Mouse (Mus musculus) layer of hippocampus, adult 9-11 months (tissue): ENCODE data around the gene Gm49380.

Experiments used
- DNase-seq: peaks from one replicate; pipeline ENCODE4 v3.0.0; 2022

Gene Gm49380

GRCm38 (mm10) chr9:44074395-44075275 is 38.7 kb downstream of the Gm49380 start:
- peak; percentile 45 for DNase-seq

DNA sequence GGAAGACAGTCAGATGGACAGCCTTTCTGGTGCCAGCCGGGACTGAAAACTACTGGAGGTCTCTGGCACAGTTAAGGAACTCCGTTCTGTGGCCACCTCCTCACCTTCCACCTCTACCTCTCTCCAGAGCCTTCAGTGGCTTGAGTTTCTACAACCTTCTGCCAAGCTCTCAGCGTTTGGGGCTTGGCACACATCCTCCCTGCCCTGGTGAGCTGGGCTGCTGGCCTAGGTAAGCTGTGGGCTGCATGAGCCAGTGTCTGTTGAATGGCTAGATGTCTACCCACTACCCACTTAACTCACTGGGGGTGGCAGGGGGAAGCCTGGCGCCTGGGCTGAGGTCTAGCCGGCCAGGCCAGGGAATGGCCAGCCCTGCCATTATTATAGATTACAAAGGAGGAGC is 40.2 kb downstream of the Gm49380 start:
- no peak for DNase-seq

DNA sequence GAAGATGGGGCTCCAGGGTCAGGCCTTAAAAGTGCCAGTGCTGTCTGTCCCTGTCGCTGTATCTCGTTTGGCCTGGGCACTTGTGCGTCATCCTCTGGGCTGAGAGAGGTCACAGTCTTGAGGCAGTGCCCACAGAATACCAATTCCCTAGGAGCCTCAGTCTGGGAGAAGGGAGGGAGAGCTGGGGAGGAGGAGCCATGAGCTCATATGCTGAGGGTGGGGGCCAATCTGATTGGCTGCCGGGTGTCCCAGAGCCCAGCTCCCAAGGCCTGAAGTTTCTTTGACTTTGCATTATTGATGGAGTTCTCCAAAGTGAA is 40.7 kb downstream of the Gm49380 start:
- DNase-seq = peak; percentile 70

DNA sequence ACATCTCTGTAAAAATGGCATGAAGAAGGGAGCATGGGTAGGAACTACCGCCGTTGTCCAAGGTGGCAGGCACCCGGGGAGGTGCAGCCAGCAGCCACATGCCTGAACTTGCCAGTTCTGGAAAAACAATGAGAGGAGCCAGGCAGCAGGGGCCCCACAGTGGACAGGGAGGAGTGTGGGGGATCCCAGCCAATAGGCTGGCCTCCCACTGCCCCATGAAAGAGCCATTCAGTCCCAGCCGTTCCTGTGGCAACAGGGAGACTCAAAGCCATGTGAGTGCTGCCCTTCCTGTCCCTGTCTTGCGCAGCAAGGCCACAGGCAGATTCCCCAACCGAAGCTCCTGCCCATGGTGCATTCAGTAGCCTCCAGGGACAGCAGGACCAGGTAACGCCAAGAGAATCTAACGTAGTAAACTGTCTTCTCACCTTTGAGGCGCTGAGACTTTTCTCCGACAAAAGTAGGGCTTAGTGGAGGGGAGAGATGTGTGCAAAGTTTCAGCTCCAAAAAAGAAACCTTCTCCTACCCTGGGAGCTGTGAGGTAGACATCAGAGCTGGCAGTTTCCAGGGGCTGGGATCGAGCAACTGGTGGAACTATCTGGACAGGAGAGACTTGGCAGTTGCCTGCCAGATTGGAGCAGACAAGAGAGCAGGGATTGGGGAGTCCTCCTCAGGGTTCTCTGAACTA is 41.2 kb downstream of the Gm49380 start:
- DNase-seq = peak; percentile 87

- no peak for DNase-seq
Observed at GRCm38 (mm10) chr9:44070844-44071231, 42.5 kb downstream of the Gm49380 start.

GRCm38 (mm10) chr9:44070113-44070843 is 43.0 kb downstream of the Gm49380 start:
- DNase-seq = no peak

DNA sequence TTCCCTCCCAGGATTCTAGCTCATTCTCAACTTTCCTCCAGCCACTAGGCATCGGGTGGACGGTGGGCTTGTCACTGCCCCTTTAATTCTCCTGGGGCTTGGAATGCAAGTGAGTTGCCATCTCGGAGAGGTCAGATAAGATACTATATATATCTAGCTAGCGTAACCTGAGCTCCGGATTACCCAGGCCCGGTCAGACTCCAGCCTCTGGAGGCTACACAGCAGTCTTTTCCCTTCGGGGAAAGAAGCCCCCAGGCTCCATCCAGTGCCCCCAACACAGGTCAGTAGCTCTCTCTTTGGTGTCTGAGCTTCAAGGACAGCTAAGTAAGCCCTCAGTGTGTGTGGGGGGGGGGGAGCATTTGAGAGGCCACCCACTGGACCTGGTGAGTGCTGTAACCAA is 44.0 kb downstream of the Gm49380 start:
- DNase-seq = no peak

DNA sequence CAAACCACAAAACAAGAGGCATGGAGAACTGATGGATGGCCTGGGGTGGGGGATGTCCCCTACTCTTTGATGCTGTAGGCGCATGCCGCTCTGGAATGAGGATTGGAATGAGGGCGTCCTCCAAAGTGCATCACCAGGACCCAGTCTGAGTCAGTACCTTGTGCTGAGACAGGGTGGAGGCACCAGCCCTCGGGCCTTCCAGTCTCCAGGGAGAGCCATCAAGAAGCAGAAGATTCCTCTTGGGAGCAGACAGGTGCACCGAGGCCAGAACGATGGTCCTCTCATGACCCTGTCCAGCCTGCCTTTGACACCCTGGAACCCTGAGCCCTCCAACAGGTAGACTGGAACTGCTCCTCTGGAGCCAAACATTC is 45.4 kb downstream of the Gm49380 start:
- no peak for DNase-seq

DNA sequence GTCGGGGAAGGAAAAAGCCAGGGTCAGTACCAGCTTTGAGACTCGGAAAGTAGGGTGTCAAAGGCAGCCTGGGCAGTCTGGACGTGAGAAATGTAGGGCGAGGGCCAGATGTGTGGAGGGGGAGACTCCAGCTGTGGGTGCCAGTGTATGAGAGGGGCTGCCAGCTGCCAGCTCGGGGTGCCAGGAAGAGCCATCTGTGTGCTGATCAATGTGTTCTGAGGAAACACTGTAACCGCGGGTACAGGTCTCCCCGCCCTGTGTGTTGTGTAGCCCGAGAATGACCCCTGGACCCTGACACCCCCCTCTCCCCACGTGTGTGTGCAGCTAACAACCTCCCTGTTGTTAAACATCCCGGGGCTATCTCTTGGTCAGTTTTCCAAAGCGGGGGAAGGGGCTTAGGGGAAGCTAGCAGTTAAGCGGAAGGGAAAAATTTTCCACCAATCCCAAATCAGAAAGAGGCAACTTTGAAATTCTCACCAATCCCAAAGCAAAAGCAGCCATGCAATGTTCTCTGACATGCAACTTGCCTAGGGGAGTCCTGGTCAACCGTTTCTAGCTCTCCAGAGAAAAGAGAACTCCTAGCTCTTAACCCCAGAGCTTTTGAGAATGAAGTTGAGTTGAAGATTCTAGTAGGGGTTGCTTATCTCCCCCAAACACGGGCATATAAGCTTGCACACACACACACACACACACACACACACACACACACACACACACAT is 45.9 kb downstream of the Gm49380 start:
- DNase-seq = no peak

DNA sequence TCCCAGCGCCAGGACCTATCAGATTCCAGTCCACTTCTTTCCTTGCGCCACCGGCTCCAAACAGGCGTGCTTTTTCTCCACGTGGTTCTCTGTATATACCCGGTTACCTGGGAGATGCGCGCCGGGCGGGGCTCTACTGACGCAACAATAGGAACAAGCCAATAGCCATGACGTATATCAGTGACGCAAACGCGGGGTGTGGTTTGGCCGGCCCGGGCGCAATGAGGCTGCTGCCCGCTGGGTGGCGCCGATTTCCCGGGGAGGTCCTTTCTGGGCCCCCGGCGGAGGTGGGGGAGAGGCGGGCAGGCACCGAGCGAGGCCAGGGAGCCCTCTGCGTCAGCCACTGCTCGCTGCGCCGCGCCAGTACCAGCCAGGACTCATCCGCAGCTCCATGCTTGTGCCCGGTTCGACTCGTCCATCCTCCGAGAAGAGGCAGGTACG is 46.5 kb downstream of the Gm49380 start, which contains the start of gene Usp2:
TSS of gene Usp2 (plus strand) at position 237 of the 441 bp plus-strand sequence.
- DNase-seq = peak; percentile 100

DNA sequence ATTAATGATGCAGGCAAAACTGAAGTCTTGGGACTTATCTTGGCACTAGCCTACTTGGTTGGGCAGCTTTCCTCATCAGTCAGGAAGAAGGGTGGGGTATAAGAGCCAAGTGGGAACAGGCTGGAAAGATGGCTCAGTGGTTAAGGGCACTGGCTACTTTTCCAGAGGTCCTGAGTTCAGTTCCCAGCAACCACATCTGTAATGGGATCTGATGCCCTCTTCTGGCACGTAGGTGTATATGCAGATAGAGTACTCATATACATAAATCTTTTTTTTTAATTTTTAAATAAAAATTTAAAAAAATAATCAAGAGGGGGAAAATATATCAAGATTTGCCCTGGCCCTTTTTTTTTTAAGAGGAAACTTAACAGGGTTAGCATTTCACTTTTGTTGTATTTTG is 48.1 kb downstream of the Gm49380 start:
- no peak for DNase-seq

GRCm38 (mm10) chr9:44058606-44059005 is 54.7 kb downstream of the Gm49380 start:
- DNase-seq = no peak

DNA sequence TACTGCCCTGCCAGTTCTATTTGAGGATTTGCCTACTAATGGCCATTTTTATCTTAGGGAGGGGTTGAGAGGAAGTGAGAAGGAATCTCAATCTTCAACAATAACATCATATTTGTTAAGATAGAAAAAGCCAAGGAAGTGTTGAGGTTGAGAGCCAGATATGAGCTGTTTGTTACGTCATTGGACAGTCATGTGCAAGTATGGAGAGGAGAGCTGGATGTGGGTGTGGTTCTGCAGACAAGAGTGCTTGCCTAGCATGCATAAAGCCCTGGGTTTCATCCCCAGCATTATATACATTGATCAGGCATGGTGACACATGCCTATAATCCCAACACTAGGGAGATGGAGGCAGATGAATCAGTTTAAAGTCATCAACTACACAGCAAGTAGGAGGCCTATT is 59.4 kb downstream of the Gm49380 start:
- no peak for DNase-seq

- DNase-seq = no peak
Observed at GRCm38 (mm10) chr9:44052855-44053254, 60.4 kb downstream of the Gm49380 start.

- peak; percentile 98 for DNase-seq
Observed at GRCm38 (mm10) chr9:44049381-44050165, 63.7 kb downstream of the Gm49380 start.

GRCm38 (mm10) chr9:44048541-44049380 is 64.5 kb downstream of the Gm49380 start:
- peak; percentile 100 for DNase-seq

DNA sequence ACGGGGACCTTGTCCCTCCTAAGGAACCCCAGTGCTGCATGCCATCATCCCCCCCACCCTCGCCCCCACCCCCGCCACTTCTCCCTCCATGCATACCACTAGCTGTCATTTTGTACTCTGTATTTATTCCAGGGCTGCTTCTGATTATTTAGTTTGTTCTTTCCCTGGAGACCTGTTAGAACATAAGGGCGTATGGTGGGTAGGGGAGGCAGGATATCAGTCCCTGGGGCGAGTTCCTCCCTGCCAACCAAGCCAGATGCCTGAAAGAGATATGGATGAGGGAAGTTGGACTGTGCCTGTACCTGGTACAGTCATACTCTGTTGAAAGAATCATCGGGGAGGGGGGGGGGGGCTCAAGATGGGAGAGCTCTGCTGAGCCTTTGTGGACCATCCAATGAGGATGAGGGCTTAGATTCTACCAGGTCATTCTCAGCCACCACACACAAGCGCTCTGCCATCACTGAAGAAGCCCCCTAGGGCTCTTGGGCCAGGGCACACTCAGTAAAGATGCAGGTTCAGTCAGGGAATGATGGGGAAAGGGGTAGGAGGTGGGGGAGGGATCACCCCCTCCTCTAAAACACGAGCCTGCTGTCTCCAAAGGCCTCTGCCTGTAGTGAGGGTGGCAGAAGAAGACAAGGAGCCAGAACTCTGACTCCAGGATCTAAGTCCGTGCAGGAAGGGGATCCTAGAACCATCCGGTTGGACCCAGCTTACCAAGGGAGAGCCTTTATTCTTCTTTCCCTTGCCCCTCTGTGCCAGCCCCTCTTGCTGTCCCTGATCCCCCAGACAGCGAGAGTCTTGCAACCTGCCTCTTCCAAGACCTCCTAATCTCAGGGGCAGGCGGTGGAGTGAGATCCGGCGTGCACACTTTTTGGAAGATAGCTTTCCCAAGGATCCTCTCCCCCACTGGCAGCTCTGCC is 65.5 kb downstream of the Gm49380 start:
- DNase-seq = peak; percentile 98

GRCm38 (mm10) chr9:44047071-44047470 is 66.2 kb downstream of the Gm49380 start:
- DNase-seq = no peak

DNA sequence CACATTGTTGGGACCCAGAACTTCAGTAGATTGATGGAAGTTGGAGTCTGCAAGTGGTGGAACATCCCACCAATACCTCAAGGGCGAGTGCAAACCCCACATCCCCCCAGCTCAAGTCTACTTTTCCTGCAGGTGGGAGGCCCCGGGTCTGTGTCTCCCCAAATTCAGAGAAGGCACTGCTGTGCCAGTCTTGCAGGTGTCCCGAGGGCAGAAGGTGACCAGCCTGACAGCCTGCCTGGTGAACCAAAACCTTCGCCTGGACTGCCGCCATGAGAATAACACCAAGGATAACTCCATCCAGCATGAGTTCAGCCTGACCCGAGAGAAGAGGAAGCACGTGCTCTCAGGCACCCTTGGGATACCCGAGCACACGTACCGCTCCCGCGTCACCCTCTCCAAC is 66.9 kb downstream of the Gm49380 start:
- no peak for DNase-seq

- DNase-seq = no peak
Observed at GRCm38 (mm10) chr9:44045884-44046272, 67.4 kb downstream of the Gm49380 start.
